Mouse (Mus musculus) right cerebral cortex, postnatal 25 days (tissue): ENCODE results near the gene Gm42906.

Source experiments
- DNase-seq: peaks from one replicate; pipeline ENCODE4 v3.0.0; 2022

Gene Gm42906

GRCm38 (mm10) chr5:151018450-151018849 is 409.5 kb downstream of the Gm42906 start:
- no peak for DNase-seq
